Mouse (Mus musculus): ENCODE data around the gene Dpp9.

GRCm38 (mm10) chr17:56196860-56197259 lies 21.8 kb downstream of the Dpp9 start:
- TF ChIP-seq CTCF (IDR thresholded peaks at IDR 0.05; ENCODE audit: insufficient read depth, low read depth, low read length) (peak; percentile 13; the same call in 1 of the 2 replicates), POLR2A (IDR thresholded peaks at IDR 0.05; ENCODE audit: insufficient read depth, low read depth, low read length) (no peak)
